Mouse (Mus musculus) gonadal fat pad, adult 2 months (tissue): ENCODE measurements around the gene Smug1. TPM values are rescaled to one million over a fixed set of nuclear protein-coding genes. Genes with fewer than 3 reads are reported as not detected.

ENCODE experiments used
- polyA plus RNA-seq: library from polyadenylated mRNA; depleted of rRNA; stranded (reverse); fragments of >200 nt; gene quantifications from 2 replicates; pipeline ENCODE4 v1.2.3, GENCODE M21; 2012; rRNA removed

Smug1 gene
- polyA plus RNA-seq, 1 experiment: 16.1 TPM

Other genes starting within 250 kb of the Smug1 start
- gene Hoxc13, start 246.0 kb downstream of the Smug1 start, polyA plus RNA-seq: not detected in 2 replicates
- not detected in 2 replicates for gene Hoxc12, start 230.3 kb downstream of the Smug1 start, polyA plus RNA-seq
- gene Hoxc11, start 212.7 kb downstream of the Smug1 start, polyA plus RNA-seq: 0.08 TPM in 1 of 2 replicates, not detected in the other
- gene Hoxc10, start 200.3 kb downstream of the Smug1 start, polyA plus RNA-seq: 0.71 and 0.73 TPM in 2 replicates
- gene Hoxc5, start 199.6 kb downstream of the Smug1 start, polyA plus RNA-seq: 9.9 and 11.3 TPM in 2 replicates
- 2.2 and 4.1 TPM in 2 replicates for gene Hoxc9, start 190.7 kb downstream of the Smug1 start, polyA plus RNA-seq
- gene Hoxc8, start 176.5 kb downstream of the Smug1 start, polyA plus RNA-seq: 23.5 and 29.8 TPM in 2 replicates
- 18.3 and 24.2 TPM in 2 replicates for gene Hoxc6, start 168.8 kb downstream of the Smug1 start, polyA plus RNA-seq
- 4.9 and 6.5 TPM in 2 replicates for gene Hoxc4, start 148.2 kb downstream of the Smug1 start, polyA plus RNA-seq
- 33.3 and 42.5 TPM in 2 replicates for gene Cbx5, start 72.7 kb upstream of the Smug1 start, polyA plus RNA-seq
- gene Hnrnpa1, start 73.3 kb upstream of the Smug1 start, polyA plus RNA-seq: 83.1 and 114 TPM in 2 replicates
- gene Nfe2, start 91.3 kb upstream of the Smug1 start, polyA plus RNA-seq: 0.63 and 1.8 TPM in 2 replicates
- gene Copz1, start 105.6 kb upstream of the Smug1 start, polyA plus RNA-seq: 134 and 161 TPM in 2 replicates
- gene Gpr84, start 143.5 kb upstream of the Smug1 start, polyA plus RNA-seq: 0.39 and 1.4 TPM in 2 replicates
- 17.8 and 23.7 TPM in 2 replicates for gene Zfp385a, start 173.0 kb upstream of the Smug1 start, polyA plus RNA-seq
- 19.1 and 20.6 TPM in 2 replicates for gene Itga5, start 199.7 kb upstream of the Smug1 start, polyA plus RNA-seq